Mouse (Mus musculus) spleen, adult 2 months (tissue): ENCODE measurements around the gene Cd200r3.

Experiments used
- CTCF ChIP-seq: fragments of 200-500 bp; IDR thresholded peaks from 2 replicates; pipeline ENCODE4 v1.5.1; 2011; ENCODE audit warnings: mild to moderate bottlenecking, inconsistent platforms; ENCODE audit not compliant: insufficient read depth, insufficient read length, insufficient replicate concordance; ENCODE audit errors: extremely low read depth
- POLR2A ChIP-seq: fragments of 200-500 bp; IDR thresholded peaks from 2 replicates; pipeline ENCODE4 v1.6.1; 2011; ENCODE audit warnings: low read depth, low read length, inconsistent platforms

GRCm38 (mm10) chr16:44966891-44967290, 23.4 kb downstream of the Cd200r3 start:
- no peak for TF ChIP-seq POLR2A
- no peak for TF ChIP-seq CTCF
